Mouse (Mus musculus) CH12.LX (cell line): ENCODE results near the gene Pprc1. TPM values are rescaled to one million over a fixed set of nuclear protein-coding genes. Genes with fewer than 3 reads are reported as not detected.
A peak's percentile ranks its signal among the peaks of the same experiment; 100 is the strongest.

Experiments used
- DNase-seq: peaks from one replicate; pipeline ENCODE4 v3.0.0-alpha.2; 2013; ENCODE audit errors: extremely low read depth
- H3K27ac ChIP-seq: 2 replicates; pipeline ENCODE4 v1.5.1; 2012; ENCODE audit warnings: low read depth, mild to moderate bottlenecking, control low read depth, moderate library complexity; ENCODE audit not compliant: insufficient read depth
- H3K27me3 ChIP-seq: replicated peaks from 2 replicates; pipeline ENCODE3; 2012; ENCODE audit warnings: inconsistent platforms
- H3K36me3 ChIP-seq, 2 experiments: replicated peaks in 1 of 2; 2 replicates each; pipeline versions ENCODE3 to v1.6.1; 2012; ENCODE audit warnings: inconsistent platforms in 1 of 2, low read length in 1 of 2, mild to moderate bottlenecking in 1 of 2, mixed read lengths in 1 of 2, moderate library complexity in 1 of 2; ENCODE audit not compliant: control insufficient read depth in 1 of 2, insufficient read depth in 1 of 2
- H3K4me1 ChIP-seq, 2 experiments: 2 replicates each; pipeline ENCODE4 v1.6.1; 2012; ENCODE audit warnings: inconsistent platforms in 1 of 2, moderate library complexity in 1 of 2; ENCODE audit not compliant: insufficient read depth in 2 of 2, control insufficient read depth in 1 of 2
- H3K4me2 ChIP-seq: 2 replicates; pipeline ENCODE4 v1.6.1; 2012; ENCODE audit warnings: low read depth, mild to moderate bottlenecking, control low read depth; ENCODE audit not compliant: poor library complexity, insufficient read depth, severe bottlenecking
- H3K4me3 ChIP-seq, 3 experiments: fragments of 150-350 bp in 1 of 3; sonication (generic) in 1 of 3; replicated peaks in 1 of 3; 2 replicates each; pipeline versions ENCODE3 to v1.5.1; 2011 to 2012; ENCODE audit warnings: low read depth in 2 of 3, low read length in 2 of 3, mild to moderate bottlenecking in 2 of 3, moderate library complexity in 2 of 3, control low read depth in 1 of 3, improper control_type of control experiment in 1 of 3, inconsistent platforms in 1 of 3, mixed read lengths in 1 of 3; ENCODE audit not compliant: poor library complexity in 1 of 3
- H3K79me2 ChIP-seq: replicated peaks from 2 replicates; pipeline ENCODE4 v1.6.1; 2012; ENCODE audit warnings: mild to moderate bottlenecking, moderate library complexity; ENCODE audit not compliant: control insufficient read depth, poor library complexity, insufficient read depth, severe bottlenecking; ENCODE audit errors: extremely low read depth
- H3K9ac ChIP-seq: 2 replicates; pipeline ENCODE4 v1.6.1; 2012; ENCODE audit warnings: low read depth, mild to moderate bottlenecking, control low read depth, moderate library complexity; ENCODE audit not compliant: insufficient read depth
- H3K9me3 ChIP-seq: replicated peaks from 2 replicates; pipeline ENCODE3; 2012; ENCODE audit warnings: low read length, inconsistent platforms, mixed read lengths
- BHLHE40 ChIP-seq: IDR thresholded peaks from 2 replicates; pipeline ENCODE4 v1.6.1; 2011; ENCODE audit warnings: mild to moderate bottlenecking, low read depth, low read length, improper control_type of control experiment
- CTCF ChIP-seq, 2 experiments: IDR thresholded peaks in 1 of 2; conservative IDR thresholded peaks in 1 of 2; 2 replicates each; pipeline ENCODE4 v1.5.1; 2011 to 2012; ENCODE audit warnings: low read depth in 2 of 2, low read length in 2 of 2, improper control_type of control experiment in 1 of 2, inconsistent platforms in 1 of 2, mild to moderate bottlenecking in 1 of 2, moderate library complexity in 1 of 2
- E2F4 ChIP-seq: IDR thresholded peaks from 2 replicates; pipeline ENCODE4 v1.6.1; 2011; ENCODE audit warnings: low read depth, low read length, improper control_type of control experiment; ENCODE audit not compliant: insufficient replicate concordance
- EP300 ChIP-seq: IDR thresholded peaks from 2 replicates; pipeline ENCODE4 v1.6.1; 2011; ENCODE audit warnings: low read length, improper control_type of control experiment
- ETS1 ChIP-seq: conservative IDR thresholded peaks from 2 replicates; pipeline ENCODE4 v1.6.1; 2012; ENCODE audit warnings: low read depth, mild to moderate bottlenecking, inconsistent platforms, low read length, improper control_type of control experiment, moderate library complexity
- JUN ChIP-seq: IDR thresholded peaks from 2 replicates; pipeline ENCODE4 v1.6.1; 2011; ENCODE audit warnings: low read depth, mild to moderate bottlenecking, low read length, improper control_type of control experiment, moderate library complexity; ENCODE audit not compliant: insufficient read depth
- JUND ChIP-seq: conservative IDR thresholded peaks from 2 replicates; pipeline ENCODE4 v1.6.1; 2011; ENCODE audit warnings: low read depth, low read length, improper control_type of control experiment
- KAT2A ChIP-seq: IDR thresholded peaks from 2 replicates; pipeline ENCODE4 v1.6.1; 2012; ENCODE audit warnings: low read length, improper control_type of control experiment, inconsistent platforms; ENCODE audit not compliant: insufficient replicate concordance
- MAX ChIP-seq: IDR thresholded peaks from 2 replicates; pipeline ENCODE4 v1.6.1; 2011; ENCODE audit warnings: low read length, improper control_type of control experiment
- MAZ ChIP-seq: IDR thresholded peaks from 2 replicates; pipeline ENCODE4 v1.6.1; 2012; ENCODE audit warnings: low read depth, mild to moderate bottlenecking, inconsistent platforms, low read length, improper control_type of control experiment, moderate library complexity
- MXI1 ChIP-seq: IDR thresholded peaks from 2 replicates; pipeline ENCODE4 v1.6.1; 2011; ENCODE audit warnings: mild to moderate bottlenecking, low read depth, low read length, improper control_type of control experiment
- NELFE ChIP-seq: IDR thresholded peaks from 2 replicates; pipeline ENCODE4 v1.6.1; 2011; ENCODE audit warnings: low read depth, low read length, improper control_type of control experiment
- NRF1 ChIP-seq: IDR thresholded peaks from 2 replicates; pipeline ENCODE4 v1.6.1; 2014; ENCODE audit warnings: low read depth, mild to moderate bottlenecking, inconsistent platforms, low read length, improper control_type of control experiment, moderate library complexity
- PAX5 ChIP-seq: IDR thresholded peaks from 2 replicates; pipeline ENCODE4 v1.6.1; 2012; ENCODE audit warnings: low read length, inconsistent platforms, mixed read lengths
- RAD21 ChIP-seq: IDR thresholded peaks from 2 replicates; pipeline ENCODE4 v1.6.1; 2011; ENCODE audit warnings: low read depth, mild to moderate bottlenecking, low read length, improper control_type of control experiment, moderate library complexity
- SIN3A ChIP-seq: IDR thresholded peaks from 2 replicates; pipeline ENCODE4 v1.6.1; 2012; ENCODE audit warnings: low read length, improper control_type of control experiment, inconsistent platforms
- SMC3 ChIP-seq: IDR thresholded peaks from 2 replicates; pipeline ENCODE4 v1.6.1; 2011; ENCODE audit warnings: low read depth, low read length, improper control_type of control experiment
- TBP ChIP-seq: conservative IDR thresholded peaks from 2 replicates; pipeline ENCODE4 v1.6.1; 2011; ENCODE audit warnings: low read depth, low read length, improper control_type of control experiment
- TCF12 ChIP-seq: IDR thresholded peaks from 2 replicates; pipeline ENCODE4 v1.6.1; 2014; ENCODE audit warnings: low read depth, mild to moderate bottlenecking, inconsistent platforms, low read length, improper control_type of control experiment
- USF1 ChIP-seq: IDR thresholded peaks from 2 replicates; pipeline ENCODE4 v1.6.1; 2014; ENCODE audit warnings: low read depth, mild to moderate bottlenecking, inconsistent platforms, low read length, improper control_type of control experiment
- ZC3H11A ChIP-seq: IDR thresholded peaks from 2 replicates; pipeline ENCODE4 v1.6.1; 2012; ENCODE audit warnings: low read depth, mild to moderate bottlenecking, inconsistent platforms, low read length, improper control_type of control experiment
- ZMIZ1 ChIP-seq: IDR thresholded peaks from 2 replicates; pipeline ENCODE4 v1.6.1; 2012; ENCODE audit warnings: low read depth, mild to moderate bottlenecking, inconsistent platforms, low read length, improper control_type of control experiment
- ZNF384 ChIP-seq: IDR thresholded peaks from 2 replicates; pipeline ENCODE4 v1.6.1; 2012; ENCODE audit warnings: low read depth, low read length, improper control_type of control experiment, inconsistent platforms
- dilution Hi-C: fragments of 300-500 bp; cut with MboI; formaldehyde crosslinking; loops from 2 replicates; pipeline ENCODE4 v1.14.3; 2020; ENCODE audit warnings: low sequenced_read_pairs; ENCODE audit not compliant: extremely low pct_unique_long_range_greater_than_20kb, extremely low pct_ligation_motif_present
- in situ Hi-C: fragments of 300-500 bp; cut with MboI; formaldehyde crosslinking; loops from 3 replicates; pipeline ENCODE4 v1.14.3; 2019; ENCODE audit warnings: low sequenced_read_pairs, low pct_ligation_motif_present, low pct_unique_long_range_greater_than_20kb, mixed read lengths
- polyA plus RNA-seq: library from polyadenylated mRNA; unstranded; fragments of >175 nt; gene quantifications from 2 replicates; pipeline ENCODE4 v1.2.1, GENCODE M21; 2012; ENCODE audit warnings: low read depth; ENCODE audit not compliant: insufficient read length
- total RNA-seq, 2 experiments: library from RNA; depleted of rRNA; stranded (reverse); fragments of 300-350 nt in 1 of 2; fragments of >200 nt in 1 of 2; gene quantifications; 2 replicates each; pipeline ENCODE4 v1.2.3; 2012 to 2014

Pprc1 gene
- total and polyA plus RNA-seq, 3 experiments, result 13.0 to 68.7 (median 21.2) TPM

DNA sequence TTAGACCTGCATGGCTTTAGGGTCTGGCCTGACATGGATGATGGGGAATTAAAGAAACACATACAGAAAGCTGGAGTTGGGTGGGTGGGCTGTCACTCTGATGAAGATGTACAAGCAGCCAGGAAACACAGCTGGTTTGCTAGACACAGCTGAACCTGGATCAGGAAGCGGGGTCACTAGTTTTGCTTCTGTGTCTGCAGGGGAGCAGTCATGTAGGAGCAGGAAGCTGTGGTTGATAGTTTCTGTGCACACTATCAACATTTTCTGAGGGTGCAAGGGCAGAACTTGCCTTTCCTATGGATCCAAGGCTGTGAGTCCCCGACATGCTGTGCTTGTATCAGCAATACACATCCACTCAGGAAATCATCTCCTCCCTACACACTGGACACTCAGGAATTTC lies 5.8 kb downstream of the Pprc1 start:
- Histone ChIP-seq H3K4me3 (no peak overlapping the region), H3K27me3 (peaks cover 23% of the 10 kb centered on the region), H3K79me2 (no peaks in the 10 kb centered on the region), H3K9me3 (no peaks in the 10 kb centered on the region), H3K4me1 (peaks cover 0 to 17% of the 10 kb centered on the region in 2 experiments; a peak in 2 of 4 replicates), H3K27ac (no peak overlapping the region), H3K36me3 (no peaks in the 10 kb centered on the region), H3K9ac (no peak overlapping the region), H3K4me2 (no peak overlapping the region)
- in situ Hi-C loops (no loop called here), dilution Hi-C loops (no loop called here)
- no peak for DNase-seq
- TF ChIP-seq SIN3A, result no peak
- TF ChIP-seq, all 38 proteins: peak for 0

DNA sequence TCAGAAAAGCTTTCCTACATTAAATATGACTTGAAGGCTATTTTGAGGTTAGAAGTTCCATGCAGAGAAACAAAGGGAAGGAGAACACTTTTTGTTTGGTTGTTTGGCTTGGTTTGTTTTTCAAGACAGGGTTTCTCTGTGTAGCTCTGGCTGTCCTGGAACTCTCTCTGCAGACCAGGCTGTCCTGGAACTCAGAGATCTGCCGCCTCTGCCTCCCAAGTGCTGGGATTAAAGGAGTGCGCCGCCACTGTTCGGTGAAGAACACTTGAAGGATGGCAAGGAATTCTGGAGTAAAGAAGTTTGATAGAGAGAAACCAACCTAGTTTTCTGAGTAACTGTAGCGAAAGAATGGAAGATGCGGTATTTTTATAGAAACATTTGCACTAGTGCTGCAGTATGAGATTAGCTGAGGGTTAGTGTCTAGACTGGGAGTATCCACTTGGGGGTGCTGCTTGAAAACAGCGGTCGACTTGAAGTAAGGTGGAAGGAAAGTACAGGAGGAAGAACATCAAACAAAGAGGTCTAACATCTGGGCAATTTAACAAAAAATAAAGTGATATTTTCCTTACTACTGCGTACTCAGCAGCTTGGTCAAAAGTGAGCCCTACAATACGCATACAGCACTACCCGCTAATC lies 11.2 kb downstream of the Pprc1 start:
- H3K4me1 ChIP-seq, result peaks cover 4 to 34% of the 10 kb centered on the region in 2 experiments; a peak in 3 of 4 replicates
- H3K9ac ChIP-seq, result peak overlapping the region; percentile 89
- H3K27me3 ChIP-seq, result no peaks in the 10 kb centered on the region
- H3K79me2 ChIP-seq, result peaks cover 38% of the 10 kb centered on the region
- peak overlapping the region; percentile 84 to 98 (median 95) for H3K4me3 ChIP-seq
- peak overlapping the region; percentile 96 for H3K4me2 ChIP-seq
- TF ChIP-seq SMC3 (peak; percentile 30), JUN (no peak), RAD21 (peak; percentile 21), BHLHE40 (no peak), NRF1 (no peak), CTCF (conservative IDR thresholded peaks at IDR 0.05 in 1 of 2, IDR thresholded peaks at IDR 0.05 in 1 of 2; ENCODE audit: low read depth in 2 of 2, low read length in 2 of 2) (peak in 1 of 2 experiments; percentile 70; a peak in 3 of 4 replicates)
- TF ChIP-seq, all 38 proteins: peak for 3
- in situ Hi-C loops, result no loop called here
- dilution Hi-C loops, result no loop called here
- no peaks in the 10 kb centered on the region for H3K9me3 ChIP-seq
- H3K36me3 ChIP-seq, result peaks cover 0 to 14% of the 10 kb centered on the region in 2 experiments
- H3K27ac ChIP-seq, result peak overlapping the region; percentile 81; the same call in 1 of the 2 replicates
- DNase-seq, result no peak

DNA sequence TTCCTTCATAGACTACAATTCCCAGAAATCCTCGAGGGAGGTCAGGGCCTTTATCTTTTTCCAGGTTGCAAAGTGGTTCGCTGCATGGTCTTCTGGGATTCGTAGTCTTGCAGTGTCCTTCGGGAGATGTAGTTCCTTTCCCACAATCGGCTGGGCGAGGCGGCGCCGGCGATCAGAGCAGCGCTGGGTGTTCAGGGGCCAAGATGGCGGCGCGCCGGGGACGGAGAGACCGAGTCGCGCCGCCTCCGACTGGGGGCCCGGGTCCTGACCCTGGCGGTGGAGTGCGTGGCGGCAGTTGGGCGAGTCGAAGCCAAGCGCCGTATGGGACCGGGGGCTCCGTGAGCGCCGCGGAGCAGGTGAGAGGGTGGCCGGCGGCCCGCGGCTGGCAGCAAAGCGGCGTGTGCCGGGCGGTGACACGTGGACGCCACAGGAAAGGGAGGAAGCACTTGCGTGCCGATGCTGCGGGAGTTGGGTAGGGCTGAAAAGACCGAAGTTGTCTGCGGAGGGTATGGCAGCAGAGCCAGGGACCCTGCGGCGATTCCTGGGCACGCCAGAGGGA lies 11.8 kb downstream of the Pprc1 start:
- in situ Hi-C loops (no loop called here), dilution Hi-C loops (no loop called here)
- peak overlapping the region; percentile 81 for H3K27ac ChIP-seq
- DNase-seq, result peak; percentile 95
- H3K36me3 ChIP-seq, result peaks cover 0 to 19% of the 10 kb centered on the region in 2 experiments
- H3K79me2 ChIP-seq, result peaks cover 44% of the 10 kb centered on the region
- no peaks in the 10 kb centered on the region for H3K9me3 ChIP-seq
- H3K4me1 ChIP-seq, result peaks cover 4 to 40% of the 10 kb centered on the region in 2 experiments; a peak in 3 of 4 replicates
- H3K9ac ChIP-seq, result peak overlapping the region; percentile 89
- H3K27me3 ChIP-seq, result no peaks in the 10 kb centered on the region
- H3K4me3 ChIP-seq, result peak overlapping the region; percentile 84 to 98 (median 95)
- peak overlapping the region; percentile 97; the same call in 1 of the 2 replicates for H3K4me2 ChIP-seq
- TF ChIP-seq TBP (peak; percentile 64; the same call in 1 of the 2 replicates), SIN3A (peak; percentile 76), RAD21 (no peak), MXI1 (peak; percentile 95), PAX5 (no peak), ZC3H11A (no peak), NELFE (peak; percentile 90), E2F4 (0 out of 2 replicates have a peak, but pooled peaks have one; percentile 36), ZMIZ1 (peak; percentile 82), ETS1 (peak; percentile 23; the same call in 1 of the 2 replicates), TCF12 (peak; percentile 86), USF1 (no peak), JUN (no peak), KAT2A (peak; percentile 100), ZNF384 (no peak), JUND (no peak), MAX (peak; percentile 83), BHLHE40 (no peak), EP300 (no peak), MAZ (peak; percentile 60)
